Mouse (Mus musculus): ENCODE measurements around the gene Ceacam20.
"Not testable (repeated sequence)": the region's sequence is repeated elsewhere in the genome, so short reads cannot be mapped to it uniquely, and the experiment has no call there.

DNA sequence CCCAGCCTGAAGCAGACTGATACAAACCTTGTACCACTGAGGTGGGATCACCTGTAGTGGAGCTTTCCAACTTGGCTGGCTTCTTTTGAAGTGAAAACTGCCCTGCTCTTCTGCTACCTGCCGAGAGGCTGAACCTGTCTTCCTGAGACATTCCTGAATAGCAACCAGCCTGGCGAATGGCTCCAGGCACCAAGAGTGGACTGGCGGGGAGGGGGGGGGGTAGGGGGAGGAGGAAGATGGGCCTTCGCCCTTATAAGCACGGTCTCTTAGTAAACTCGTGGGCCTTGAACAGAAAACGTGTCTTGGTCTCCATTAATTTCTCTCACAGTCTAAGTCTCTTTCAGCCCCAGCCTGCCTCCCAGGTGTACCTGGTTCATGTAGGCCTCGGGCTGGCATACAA is 26.0 kb downstream of the Ceacam20 start, which contains the start of gene Nlrp9b:
- TF ChIP-seq CTCF (IDR thresholded peaks at IDR 0.05; ENCODE audit: borderline replicate concordance, insufficient read depth, low read length); POLR2A (IDR thresholded peaks at IDR 0.05; ENCODE audit: low read depth, low read length): not testable (repeated sequence)

Data from embryonic fibroblast, embryonic 13.5 days (primary cell).